Mouse (Mus musculus) cortical plate, adult 2 months (tissue): Measurements from ENCODE around the gene Ephb1. TPM values are rescaled to one million over a fixed set of nuclear protein-coding genes. Genes with fewer than 3 reads are reported as not detected.

Experiments used
- H3K27ac ChIP-seq: fragments of 200-500 bp; 2 replicates; pipeline ENCODE4 v1.5.1; 2012; ENCODE audit warnings: low read length, control low read depth, inconsistent platforms; ENCODE audit not compliant: insufficient read depth
- H3K4me1 ChIP-seq: fragments of 200-500 bp; 2 replicates; pipeline ENCODE4 v1.6.1; 2011; ENCODE audit warnings: low read length; ENCODE audit not compliant: control insufficient read depth, insufficient read depth
- H3K4me3 ChIP-seq: fragments of 200-500 bp; 2 replicates; pipeline ENCODE4 v1.5.1; 2011; ENCODE audit warnings: mild to moderate bottlenecking, low read length, control low read depth; ENCODE audit not compliant: insufficient read depth
- CTCF ChIP-seq: fragments of 200-500 bp; IDR thresholded peaks from 2 replicates; pipeline ENCODE4 v1.5.1; 2011; ENCODE audit warnings: mild to moderate bottlenecking, control low read depth, low read length; ENCODE audit not compliant: insufficient read depth; ENCODE audit errors: extremely low read depth
- POLR2A ChIP-seq: fragments of 200-500 bp; IDR thresholded peaks from 2 replicates; pipeline ENCODE4 v1.6.1; 2011; ENCODE audit warnings: mild to moderate bottlenecking, low read length, control low read depth; ENCODE audit not compliant: insufficient read depth; ENCODE audit errors: extremely low read depth
- polyA plus RNA-seq: library from polyadenylated mRNA; depleted of rRNA; stranded (reverse); fragments of >200 nt; gene quantifications from 2 replicates; pipeline ENCODE4 v1.2.3, GENCODE M21; 2012

Ephb1 gene
- polyA plus RNA-seq, 1 experiment: 30.8 TPM

DNA sequence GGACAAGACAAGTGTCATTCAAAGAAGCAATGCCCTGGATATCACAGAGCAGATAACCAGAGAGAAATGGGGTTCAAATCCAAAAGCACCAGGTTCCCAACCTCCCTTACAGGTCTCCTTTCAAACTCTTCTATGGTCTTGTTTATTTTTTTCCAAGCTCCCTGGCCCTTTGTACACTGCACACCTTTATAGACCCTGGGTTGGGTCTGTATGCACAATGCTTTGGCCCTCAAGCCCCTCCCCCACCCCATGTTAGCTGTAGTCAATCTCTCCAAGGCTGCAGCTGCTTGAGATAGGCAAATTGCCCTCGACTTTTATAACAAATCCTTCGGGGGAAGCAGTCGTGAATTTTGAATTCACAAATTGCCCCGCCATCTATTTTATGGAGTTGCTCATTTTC is 429.7 kb downstream of the Ephb1 start:
- no peak for TF ChIP-seq CTCF
- Histone ChIP-seq H3K4me3 (no peak overlapping the region), H3K27ac (no peak overlapping the region), H3K4me1 (no peaks in the 10 kb centered on the region)

GRCm38 (mm10) chr9:101922846-101923245 is 431.6 kb downstream of the Ephb1 start:
- H3K4me3 ChIP-seq: no peak overlapping the region
- H3K27ac ChIP-seq: no peak overlapping the region
- peaks cover 2% of the 10 kb centered on the region; the same call in 1 of the 2 replicates for H3K4me1 ChIP-seq
- TF ChIP-seq CTCF (no peak), POLR2A (no peak)

GRCm38 (mm10) chr9:101919324-101919723 is 435.2 kb downstream of the Ephb1 start:
- Histone ChIP-seq H3K4me1 (peaks cover 2% of the 10 kb centered on the region; the same call in 1 of the 2 replicates), H3K27ac (no peak overlapping the region), H3K4me3 (no peak overlapping the region)
- no peak for TF ChIP-seq CTCF
- TF ChIP-seq POLR2A: no peak

DNA sequence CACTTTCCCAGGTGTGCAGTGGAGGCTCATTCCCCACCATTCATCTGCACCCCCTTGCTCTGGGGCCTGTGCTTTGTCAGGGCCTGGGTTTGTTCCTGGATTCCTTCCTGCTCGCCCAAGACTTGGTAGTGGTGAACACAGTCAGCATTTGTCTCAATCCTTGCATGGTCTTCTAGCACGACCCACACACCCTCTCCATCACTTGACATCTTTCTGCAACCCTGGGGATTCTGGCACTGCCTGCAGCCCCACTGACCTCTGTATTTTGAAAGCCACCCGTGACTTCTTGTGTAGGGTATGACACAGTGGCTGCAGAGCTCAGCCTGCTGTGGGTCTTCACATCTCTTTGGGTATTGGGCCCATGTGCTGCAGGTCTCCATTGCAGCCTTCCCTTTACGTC is 435.7 kb downstream of the Ephb1 start:
- Histone ChIP-seq H3K4me3 (no peak overlapping the region), H3K4me1 (peaks cover 2% of the 10 kb centered on the region; the same call in 1 of the 2 replicates), H3K27ac (no peak overlapping the region)
- TF ChIP-seq CTCF: no peak
- no peak for TF ChIP-seq POLR2A

DNA sequence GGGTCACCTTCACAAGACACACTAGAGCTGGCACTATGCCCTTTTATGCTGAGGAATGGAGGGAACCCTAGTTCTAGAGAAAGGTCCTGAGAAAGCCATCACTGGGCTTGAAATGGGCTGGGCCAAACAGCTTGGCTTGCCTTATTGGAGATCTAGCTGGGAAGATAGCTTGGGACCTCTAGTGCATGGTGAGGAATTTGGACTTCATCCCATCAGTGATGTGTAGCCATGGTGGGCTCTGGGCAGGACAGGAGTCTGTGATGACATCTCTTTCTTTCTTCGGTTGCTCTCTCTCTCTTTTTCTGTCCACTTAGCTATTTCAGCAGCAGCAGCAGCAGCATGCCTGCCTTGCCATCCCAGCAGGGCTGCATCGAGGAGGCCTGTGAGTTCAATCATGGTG is 439.4 kb downstream of the Ephb1 start:
- no peak overlapping the region for H3K27ac ChIP-seq
- no peak for TF ChIP-seq POLR2A
- TF ChIP-seq CTCF: no peak
- H3K4me3 ChIP-seq: no peak overlapping the region
- H3K4me1 ChIP-seq: peaks cover 2% of the 10 kb centered on the region; the same call in 1 of the 2 replicates

GRCm38 (mm10) chr9:101911176-101911866 is 443.2 kb downstream of the Ephb1 start:
- Histone ChIP-seq H3K4me3 (no peak overlapping the region), H3K27ac (no peak overlapping the region), H3K4me1 (no peaks in the 10 kb centered on the region)
- TF ChIP-seq POLR2A (no peak), CTCF (no peak)

GRCm38 (mm10) chr9:101909491-101909890 is 445.0 kb downstream of the Ephb1 start:
- H3K27ac ChIP-seq: no peak overlapping the region
- H3K4me3 ChIP-seq: no peak overlapping the region
- no peaks in the 10 kb centered on the region for H3K4me1 ChIP-seq
- TF ChIP-seq CTCF: no peak
- TF ChIP-seq POLR2A: no peak

DNA sequence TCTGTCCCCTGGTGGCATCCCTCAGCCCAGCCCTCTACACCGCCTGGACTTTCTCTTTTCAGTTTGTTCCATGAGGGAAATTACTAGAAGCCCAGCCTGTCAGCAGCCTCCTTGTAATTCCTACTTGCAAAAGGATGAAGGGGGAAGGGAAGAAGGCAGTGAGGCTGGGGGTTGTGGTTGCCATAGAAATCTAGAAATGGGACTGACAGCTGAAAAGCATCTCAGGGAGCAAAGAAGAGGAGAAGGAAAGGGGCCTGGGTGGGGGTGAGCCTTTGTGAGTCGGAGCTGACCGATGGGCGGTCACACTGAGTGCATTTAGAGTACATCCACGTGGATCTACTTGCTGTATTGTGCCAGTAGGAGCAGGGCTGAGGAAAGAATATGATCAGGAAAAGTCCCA is 445.6 kb downstream of the Ephb1 start:
- Histone ChIP-seq H3K27ac (no peak overlapping the region), H3K4me3 (no peak overlapping the region), H3K4me1 (no peaks in the 10 kb centered on the region)
- TF ChIP-seq POLR2A (no peak), CTCF (no peak)

DNA sequence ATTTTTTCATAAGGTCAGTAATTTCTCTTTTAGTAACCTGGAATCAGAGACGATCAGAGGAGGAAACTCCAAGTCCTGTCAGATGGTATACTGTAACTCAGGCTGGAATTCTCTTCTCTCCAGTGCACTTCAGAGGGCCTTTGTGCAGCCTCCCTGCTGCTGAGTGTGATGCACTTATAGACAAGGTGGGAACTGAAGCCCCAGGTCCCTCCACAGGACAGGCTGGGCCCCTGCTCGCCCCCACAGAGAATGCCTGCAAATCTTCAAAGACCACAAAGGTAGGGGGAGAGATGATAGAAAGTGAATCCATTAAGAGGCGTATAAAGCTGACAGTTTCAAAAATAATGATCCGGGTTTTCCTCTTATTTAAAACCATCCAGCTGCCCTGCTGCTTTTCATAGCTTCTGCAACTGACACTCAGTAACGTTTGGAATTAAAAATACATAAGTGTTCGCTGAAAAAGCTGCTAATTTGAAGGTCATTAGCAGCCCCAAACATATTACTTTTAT is 446.7 kb downstream of the Ephb1 start:
- no peak overlapping the region for H3K27ac ChIP-seq
- no peaks in the 10 kb centered on the region for H3K4me1 ChIP-seq
- TF ChIP-seq CTCF (no peak), POLR2A (no peak)
- no peak overlapping the region for H3K4me3 ChIP-seq

- no peaks in the 10 kb centered on the region for H3K4me1 ChIP-seq
- no peak overlapping the region for H3K4me3 ChIP-seq
- H3K27ac ChIP-seq: no peak overlapping the region
- TF ChIP-seq CTCF: no peak
- TF ChIP-seq POLR2A: no peak
Observed at GRCm38 (mm10) chr9:101903406-101903805, 451.1 kb downstream of the Ephb1 start.
